Mouse (Mus musculus) adrenal gland, adult 18-20 months (tissue): ENCODE data around the gene Scel. TPM values are rescaled to one million over a fixed set of nuclear protein-coding genes. Genes with fewer than 3 reads are reported as not detected.

Experiments used
- DNase-seq, 2 experiments: peaks; one replicate each; pipeline ENCODE4 v3.0.0; 2021 to 2022; ENCODE audit warnings: low spot score in 2 of 2
- total RNA-seq, 2 experiments: library from RNA; stranded (reverse); gene quantifications; 1 replicate in 1 of 2; 2 replicates in 1 of 2; pipeline ENCODE4 v1.2.3; 2021

Gene Scel
- total RNA-seq, 2 experiments from 2014 or later = 0.23 to 0.29 TPM

DNA sequence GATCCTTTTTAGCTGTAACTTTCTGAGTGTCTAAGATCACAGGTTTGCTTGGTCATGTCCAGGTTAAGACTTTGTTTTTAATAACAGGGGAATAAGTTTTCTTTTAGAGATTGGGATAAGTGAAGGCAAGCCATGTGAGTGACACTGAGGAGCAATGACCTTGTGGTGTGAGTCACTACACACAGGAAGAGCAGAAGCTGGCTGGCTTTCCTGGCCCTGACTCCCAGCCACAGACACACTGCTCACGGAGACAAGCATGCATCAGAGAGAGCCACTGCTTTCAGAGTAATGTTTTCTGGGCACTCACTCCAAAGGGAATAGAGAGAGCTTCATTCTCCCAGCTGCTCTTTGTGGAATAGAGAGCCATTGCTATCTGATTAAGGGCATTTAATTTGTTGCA, 54.8 kb downstream of the Scel start:
- DNase-seq = peak in 1 of 2 experiments; percentile 32

DNA sequence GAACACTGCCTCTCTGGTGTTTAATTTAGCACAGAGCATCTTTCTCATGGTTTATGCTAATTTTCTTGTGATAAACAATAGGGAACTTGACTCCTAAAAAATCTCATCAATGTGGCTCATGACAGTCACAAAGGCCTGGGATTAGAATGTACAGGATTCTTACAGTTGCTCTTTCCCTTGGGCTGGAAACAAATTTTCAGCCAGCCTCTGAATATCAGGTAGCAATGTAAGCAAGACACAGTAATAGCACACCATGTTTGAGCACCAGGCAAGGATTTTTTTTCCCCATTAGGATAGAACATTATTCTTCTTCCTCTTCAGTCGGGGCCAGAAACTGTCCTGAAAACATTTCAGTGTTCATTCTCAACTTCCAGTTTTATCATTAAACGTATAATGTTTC, 55.3 kb downstream of the Scel start:
- DNase-seq = no peak

DNA sequence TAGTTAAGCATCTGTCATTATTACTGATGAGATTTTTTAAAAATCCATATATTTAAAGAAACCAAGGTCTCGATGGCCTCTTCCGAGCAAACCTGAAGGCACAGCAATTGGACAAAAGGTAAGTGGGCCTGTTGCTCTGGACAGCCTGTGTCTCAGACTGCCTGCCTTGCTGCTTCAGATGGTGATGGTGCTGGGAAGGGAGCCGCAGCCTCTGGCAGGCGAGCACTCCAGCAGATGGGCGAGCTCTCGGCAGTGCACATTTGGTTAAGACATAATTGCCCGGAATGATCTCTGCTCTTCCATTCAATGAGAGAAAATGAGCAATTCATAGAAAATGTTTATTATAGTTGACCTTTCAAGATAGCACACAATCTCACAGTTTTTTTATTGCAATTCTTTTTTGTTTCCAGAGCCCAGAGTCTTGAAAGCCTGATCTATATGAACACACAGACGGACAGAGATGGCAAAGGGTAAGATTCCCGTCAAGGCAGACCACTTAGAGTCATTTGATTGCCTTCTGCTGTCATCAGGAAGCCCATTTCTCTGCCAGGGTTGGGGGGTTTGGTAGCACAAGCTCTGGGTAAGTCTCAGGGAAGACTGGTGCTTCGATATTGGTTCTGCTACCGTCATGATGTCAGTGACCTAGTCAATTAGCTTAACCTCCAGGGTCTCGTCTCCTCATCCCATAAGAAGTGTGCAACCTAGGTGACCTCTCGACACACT, 58.6 kb downstream of the Scel start:
- no peak for DNase-seq

DNA sequence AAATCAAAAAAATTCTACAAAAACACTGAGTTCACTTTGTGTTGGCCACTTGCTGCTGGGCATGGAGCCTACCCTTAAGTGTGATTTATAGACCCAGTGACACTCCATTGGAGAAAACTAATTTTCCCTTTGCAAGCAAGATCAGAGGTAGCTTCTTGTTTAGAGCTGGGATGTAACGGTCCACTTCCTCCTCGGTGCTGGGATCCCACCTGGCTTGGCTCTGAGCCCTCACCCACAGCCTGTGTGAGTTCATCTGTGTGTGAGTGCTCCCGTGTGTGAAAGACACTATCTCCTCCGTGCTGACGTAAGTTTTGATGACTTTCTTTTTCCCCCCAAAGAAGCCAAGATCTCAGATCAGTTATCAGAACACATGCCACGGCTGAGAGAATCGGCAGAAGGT, 62.7 kb downstream of the Scel start:
- no peak for DNase-seq

DNA sequence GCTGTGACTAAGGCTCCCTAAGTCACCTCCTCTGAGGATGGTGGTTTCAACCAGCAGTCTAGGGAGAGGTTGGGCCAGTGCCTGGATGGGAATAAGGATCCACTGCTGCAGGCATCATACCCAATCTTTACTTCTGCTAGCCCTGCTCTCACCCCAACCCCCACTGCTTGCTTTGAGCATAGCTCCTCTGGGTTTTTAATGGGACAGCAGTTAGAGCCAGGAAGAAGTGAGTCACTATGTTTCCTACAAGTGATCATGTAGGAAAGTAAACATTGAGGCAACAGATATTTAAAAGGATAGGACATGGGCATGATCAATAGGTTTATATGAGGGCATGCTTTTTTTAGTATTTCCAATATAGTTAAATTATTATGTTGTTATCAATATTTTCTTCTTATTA, 63.9 kb downstream of the Scel start:
- no peak for DNase-seq

DNA sequence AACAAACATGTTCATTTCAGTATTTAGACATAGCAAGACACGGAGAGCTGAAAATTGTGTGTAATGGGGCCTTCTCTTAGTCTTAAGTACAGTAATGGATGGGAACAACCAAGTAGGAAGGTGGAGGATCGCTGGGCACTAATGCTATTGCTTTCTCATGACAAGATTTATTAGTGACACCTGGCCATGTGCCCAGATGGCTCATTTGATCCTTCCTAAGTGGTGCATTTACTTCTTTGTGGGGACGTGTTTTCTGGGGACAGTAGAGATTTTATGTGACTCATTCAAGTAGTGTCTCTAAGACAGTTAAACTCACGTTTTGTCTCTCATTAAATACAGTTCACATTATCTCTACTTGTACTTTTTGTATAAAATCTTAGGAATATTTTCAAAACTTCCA, 73.5 kb downstream of the Scel start:
- peak in 1 of 2 experiments; percentile 24 for DNase-seq

DNA sequence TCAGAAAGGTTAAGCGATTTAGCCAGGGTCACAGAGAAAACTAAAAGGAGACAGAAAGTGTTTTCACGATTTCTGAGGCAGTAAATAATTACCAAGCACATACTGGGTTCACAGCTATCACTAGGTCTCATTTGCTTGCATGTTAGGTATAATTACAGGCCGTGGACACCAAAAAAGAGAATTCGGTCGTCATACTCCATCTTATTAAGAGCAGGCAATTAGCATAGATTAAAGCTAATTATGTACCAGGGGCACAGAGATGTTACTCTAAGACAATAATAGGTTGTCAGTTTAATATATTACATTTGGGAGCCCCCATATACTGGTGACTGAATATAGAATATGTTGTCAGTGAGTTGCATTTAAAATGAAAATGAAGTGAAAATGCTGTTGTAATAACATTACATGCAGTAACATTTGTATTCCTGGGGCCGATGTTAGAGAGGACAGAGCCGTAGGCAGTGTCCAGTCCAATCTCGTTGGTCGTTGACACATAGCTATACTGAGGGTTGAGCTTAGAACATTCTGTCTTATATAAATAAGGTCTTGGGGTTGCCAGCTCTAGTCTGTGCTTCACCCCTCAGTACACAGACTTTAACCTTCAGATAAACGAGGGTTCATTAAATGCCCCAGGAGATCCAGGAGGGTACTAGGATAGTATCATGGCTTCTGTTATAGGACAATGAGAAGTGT, 74.2 kb downstream of the Scel start:
- DNase-seq = no peak

DNA sequence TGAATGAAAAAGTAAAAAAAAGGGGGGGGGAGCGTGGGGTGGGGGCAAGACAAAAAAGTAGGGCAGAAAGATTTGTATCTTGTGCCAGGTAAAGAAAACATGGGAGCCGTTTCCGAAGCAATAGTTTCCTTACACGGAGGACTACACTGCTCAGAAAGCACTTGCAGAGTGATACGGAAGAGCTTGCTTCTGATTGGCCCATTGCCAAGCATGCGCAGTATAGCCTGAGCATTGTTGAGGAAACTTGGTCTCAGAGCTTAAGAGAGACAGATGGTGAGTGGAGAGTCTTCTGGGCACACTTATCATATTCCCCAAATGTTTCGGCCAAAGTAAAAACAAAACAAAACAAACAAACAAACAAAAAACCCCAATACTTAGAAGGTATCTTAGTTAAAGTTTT, 76.7 kb downstream of the Scel start:
- DNase-seq = no peak

DNA sequence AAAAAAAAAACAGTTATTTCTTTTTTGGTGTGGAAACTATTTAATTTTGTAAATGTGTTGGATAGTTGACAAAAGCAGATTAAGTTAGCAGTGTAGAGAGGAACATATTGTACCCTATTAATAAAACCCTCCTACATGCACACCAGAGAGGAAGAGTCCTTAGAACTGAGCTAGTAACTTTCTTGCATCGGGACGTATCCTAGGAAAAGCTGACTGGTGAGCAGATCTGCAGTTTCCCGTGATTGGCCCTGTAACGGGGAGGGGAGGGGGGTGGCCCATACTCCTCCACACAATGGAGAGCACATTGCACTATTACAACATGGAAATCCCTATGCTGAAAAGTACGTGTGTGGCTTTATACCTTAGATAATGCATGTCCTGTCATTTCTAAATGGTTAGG, 82.7 kb downstream of the Scel start:
- no peak for DNase-seq

DNA sequence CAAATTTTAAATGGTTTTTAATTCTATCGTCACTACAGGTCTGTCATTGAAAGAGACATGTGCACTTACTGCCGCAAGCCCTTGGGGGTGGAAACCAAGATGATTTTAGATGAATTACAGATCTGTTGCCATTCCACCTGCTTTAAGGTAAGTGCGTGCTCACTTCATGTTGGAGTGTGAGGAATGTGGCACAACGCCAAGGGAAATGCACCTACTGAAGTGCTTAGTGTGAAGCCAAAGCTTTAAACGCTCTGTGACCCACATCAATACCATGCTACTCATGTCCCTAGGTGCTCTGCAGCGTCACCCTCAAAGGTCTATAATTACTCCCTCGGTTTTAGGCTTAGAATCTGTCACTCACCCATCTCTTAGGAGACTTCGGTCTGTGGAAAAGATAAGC, 94.9 kb downstream of the Scel start:
- DNase-seq = no peak

DNA sequence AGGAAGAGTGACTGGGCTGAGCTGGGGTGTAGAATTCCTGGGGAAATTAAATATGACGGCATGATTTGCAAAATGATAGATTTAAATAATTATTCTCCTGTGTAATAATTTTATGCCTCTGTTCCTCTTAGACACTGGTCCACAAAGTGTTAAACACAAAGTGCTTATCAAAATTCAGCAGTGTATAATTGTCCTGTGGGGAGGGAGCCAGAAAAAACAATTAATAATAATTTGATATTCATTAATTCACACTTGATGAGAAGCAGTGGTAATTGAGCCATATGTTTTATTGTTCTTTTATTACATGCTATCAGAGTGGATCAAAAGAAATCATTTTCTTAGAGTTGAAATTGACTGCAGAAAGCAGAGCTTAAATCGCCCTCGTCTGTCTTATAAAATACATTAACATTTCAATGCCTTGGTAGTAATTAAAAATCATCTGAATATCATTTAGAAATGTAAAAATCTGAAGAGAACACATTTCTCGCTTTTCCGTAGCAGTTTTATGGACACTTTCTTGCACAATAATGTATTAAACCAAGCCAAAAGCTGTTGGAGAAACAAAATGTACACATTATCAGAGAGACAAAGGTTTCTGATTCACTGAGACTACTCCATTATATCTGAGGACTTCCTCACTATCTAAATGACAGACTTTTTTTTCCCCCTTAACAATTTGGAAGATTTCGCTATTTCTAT, 100.6 kb downstream of the Scel start:
- DNase-seq = no peak

DNA sequence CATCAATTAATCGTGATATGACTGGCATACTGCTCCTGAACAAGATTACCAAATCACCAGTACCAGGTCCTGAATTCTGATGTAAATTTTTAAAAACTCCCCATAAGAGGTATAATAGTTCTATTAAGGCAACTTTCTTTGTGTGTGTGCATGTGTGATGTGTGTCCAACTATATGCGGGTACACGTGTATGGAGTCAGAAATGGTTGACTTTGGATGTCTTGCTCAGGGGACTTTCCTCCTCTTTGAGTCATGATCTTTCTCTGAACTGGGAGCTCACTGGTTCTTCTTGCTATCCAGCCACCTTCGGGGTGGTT, 101.1 kb downstream of the Scel start:
- no peak for DNase-seq

DNA sequence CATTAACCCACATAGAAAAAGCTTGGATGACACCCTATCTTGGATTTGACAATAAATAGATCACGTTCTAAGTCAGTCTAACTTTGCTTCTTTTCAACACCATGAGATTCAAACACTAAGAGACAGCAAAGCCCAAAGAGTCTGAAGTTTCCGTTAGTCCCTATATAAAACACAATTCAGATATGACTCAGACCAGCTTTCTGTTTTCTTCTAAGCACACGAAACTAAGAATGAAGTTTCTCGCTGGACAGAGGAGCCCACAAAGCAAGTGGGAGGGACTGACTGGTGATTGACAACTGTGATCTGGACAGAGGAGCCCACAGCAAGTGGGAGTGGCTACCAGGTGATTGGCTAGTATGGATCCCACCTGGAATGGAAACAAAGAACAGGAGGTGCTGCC, 106.6 kb downstream of the Scel start:
- DNase-seq = no peak

DNA sequence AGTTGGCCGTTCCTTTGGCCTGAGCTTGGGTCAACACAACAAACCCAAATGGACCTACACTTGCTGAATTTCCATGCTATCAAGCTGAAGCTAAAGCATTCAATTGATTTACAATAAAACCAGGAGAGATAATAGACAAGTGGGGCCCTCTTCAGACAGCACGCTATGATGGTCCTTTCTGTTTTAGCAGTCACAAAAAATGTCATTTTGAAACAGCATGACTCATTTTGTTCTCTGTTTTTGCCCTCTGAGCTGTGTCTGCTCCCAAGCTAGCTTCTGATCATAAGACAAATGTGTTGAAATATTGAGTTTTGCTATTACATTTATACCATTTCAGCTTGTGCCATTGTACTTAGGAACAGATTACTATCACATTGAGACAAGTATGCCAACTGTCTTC, 108.1 kb downstream of the Scel start:
- no peak for DNase-seq

DNA sequence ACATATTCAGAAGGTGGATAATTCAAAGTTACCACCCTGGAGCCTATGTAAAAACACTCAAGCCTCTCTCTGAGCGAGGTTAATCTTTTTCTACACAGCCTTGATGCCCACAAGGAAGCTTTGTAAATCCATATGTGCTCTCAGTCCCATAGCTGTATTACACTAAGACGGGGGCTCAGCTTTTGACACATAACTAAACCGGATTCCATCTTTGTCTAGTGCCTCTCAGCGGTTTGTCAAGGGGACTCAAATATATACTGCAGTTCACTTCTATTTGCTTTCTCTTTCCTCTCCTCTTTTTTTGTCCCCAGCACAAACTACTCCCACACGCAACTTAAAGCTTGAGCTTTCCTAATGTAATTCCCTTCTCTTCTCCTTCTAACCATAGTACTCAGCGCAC, 113.0 kb downstream of the Scel start:
- DNase-seq = no peak

DNA sequence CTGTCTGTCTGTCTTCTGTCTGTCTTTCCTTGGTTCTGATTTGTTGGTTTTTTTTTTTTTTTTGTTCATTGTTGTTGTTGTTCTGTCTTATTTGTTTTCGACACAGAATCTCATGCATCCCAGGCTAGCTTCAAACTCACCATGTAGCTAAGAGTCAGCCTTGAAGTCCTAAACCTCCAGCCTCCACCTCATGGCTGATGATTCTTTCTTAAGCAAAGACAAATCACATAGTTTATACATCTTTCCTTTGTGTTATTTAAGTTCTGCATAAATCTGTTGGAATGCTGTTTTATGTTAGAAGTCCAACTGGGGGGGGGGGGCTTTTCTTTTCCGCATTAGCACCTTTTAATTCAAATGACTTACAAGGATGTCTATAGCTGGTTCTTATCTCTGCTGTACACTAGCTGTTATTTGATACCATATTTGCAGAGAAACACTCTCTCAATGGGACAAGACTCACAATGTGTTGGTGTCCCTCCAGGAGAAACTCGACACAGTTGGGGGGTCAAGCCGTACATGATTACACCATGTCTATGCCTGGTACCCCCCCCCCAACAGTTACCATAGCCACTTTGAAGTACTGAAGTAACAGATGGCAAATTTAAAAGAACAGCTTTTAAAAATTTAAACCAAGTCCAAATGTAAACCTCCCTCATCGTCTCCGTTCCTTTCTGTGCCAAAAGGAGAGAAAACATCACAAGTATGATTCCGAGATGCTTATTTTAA, 116.7 kb downstream of the Scel start:
- DNase-seq = no peak

DNA sequence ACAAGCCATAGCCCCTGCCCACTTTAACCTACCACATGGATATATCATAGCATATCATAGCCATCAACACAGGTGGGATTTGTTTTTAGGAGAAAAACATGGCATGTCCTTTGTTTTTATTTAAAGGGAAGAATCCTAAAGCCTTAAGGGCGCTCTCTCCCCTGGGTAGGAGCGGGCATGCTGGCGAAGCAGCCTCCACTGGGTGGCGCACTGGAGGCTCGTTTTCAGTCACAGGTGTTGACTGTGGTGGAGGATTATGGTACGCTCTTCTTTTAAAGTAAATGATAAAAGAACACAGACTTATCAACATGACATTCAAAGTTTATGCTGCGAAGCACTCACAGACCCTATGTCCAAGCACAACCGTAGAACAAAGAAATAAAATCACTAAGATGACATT, 117.4 kb downstream of the Scel start:
- no peak for DNase-seq

DNA sequence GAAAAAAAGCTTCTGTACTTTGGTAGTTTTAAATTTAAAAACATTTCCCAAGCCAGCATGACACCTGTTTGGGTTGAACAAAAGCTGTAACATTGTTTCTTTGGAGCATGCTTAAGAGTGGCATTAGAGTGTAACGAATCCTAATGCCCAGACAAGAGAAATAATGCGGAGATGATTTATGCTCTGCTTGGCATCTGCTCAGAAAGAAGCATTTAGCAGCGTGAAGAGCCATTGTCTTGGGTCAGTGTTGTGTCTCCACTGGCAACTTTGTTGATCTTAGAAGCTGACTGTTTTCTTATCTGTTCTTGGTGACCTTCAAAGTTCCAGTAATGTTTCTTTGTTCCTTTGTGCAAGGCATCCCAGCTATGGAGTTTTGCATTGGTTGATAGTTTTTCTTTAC, 130.8 kb downstream of the Scel start:
- no peak for DNase-seq

DNA sequence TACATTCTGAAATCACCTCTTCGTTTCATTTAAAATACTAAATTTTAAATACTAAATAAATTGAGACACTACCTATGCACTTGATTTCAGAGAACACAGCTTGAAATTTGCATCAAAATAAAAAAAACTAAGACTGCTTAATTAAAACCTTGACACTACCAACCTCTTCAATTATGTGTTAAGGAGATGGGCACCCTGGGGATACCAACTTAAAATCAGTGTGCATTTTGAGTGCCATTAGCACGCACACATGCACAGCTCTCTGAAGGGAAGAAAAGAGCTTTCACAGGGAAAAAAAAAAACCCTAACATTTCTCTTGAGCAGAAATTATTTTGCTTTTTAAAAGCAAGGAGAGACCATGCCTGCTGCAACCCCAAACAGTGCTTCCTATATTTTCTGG, 134.8 kb downstream of the Scel start:
- DNase-seq = no peak

DNA sequence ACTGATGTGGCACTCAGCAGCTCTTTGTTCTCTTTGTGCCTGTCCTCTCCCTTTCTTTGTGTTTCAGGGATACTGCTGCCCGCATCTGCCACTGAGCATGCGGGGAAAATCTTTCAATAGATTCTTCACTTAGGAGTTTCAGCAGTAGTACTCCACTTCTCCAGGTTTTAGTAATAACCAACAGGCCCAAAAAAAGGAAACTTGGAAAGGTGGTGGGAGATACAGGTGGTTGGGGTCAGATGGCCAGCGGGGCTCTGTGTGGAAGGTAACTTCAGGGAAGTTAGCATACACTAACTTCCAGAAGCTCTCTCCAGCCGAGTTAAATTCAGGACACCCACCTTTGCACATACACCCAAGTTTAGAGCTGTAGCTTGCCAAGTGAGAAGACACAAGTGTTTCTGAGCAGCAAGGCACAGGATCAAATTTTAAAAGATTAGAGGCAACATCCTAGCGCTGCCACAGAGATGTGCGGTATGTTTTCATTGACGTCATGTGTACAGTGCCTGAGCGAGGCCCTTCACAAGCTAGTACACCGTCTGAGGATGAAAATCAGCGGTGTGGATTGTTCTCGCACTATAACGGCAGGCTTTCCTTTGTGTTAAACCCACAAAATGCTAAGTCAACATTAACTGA, 135.6 kb downstream of the Scel start:
- DNase-seq = no peak

DNA sequence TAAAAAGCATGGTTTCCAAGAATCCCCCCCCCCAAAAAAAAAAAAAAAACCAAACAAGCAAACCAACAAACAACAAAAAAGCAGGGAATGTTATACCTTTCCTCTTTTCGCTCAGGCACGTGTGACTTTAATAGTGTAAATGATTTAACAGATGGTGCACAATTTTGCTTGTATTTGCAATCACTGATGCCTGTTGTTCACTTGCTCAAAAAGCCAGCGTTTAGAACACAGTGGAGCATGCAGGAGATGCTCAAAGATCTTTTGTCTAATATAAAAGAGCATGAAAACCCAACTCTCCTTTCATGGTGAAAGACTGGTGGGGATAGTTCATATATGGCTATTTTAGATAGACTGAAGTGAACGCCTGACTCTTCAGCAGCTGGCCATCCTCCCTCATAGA, 136.2 kb downstream of the Scel start:
- DNase-seq = no peak
